Mouse (Mus musculus): ENCODE measurements around the gene Tbl1x.

Tbl1x gene

DNA sequence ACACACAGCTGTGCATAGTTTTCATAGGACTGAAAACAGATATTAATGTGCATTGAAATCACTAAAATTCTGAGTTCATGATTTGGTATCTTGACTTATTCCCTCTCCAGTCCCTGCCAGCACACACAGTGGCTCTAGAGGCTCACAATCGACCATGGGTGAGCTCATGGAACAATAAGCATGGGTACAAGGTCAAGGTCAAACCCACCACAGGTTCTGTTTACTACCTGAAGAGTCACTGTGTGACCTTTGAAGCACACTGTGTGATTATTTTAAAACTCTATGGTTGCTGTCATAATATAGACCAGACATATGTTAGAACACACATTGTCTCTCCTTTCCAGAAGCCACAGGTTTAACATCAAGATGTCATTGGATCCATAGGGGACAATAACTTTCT is 96.7 kb downstream of the Tbl1x start:
- no peak for DNase-seq (ENCODE audit: extremely low spot score, low read depth, low spot score)

GRCm38 (mm10) chrX:77608947-77609703 is 98.3 kb downstream of the Tbl1x start:
- DNase-seq (ENCODE audit: extremely low spot score, low read depth, low spot score): no peak

DNA sequence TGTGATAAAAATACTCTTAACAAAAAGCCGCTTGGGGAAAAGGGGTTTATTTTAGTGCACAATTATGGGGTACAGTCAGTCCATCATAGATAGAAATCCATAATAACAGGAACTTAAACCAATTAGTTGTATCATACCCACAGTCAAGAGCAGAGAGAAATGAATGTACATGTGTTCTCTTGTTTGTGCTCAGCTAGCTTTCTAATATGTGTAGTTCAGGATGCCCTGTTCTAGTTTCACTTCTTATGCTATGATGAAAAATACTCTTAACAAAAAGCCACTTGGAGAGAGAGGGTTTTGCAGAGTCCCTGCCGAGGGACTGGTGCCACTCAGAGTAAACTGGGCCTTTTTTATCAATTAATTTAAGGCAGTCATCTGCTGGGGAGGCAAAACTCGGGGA is 101.1 kb downstream of the Tbl1x start:
- DNase-seq (ENCODE audit: extremely low spot score, low read depth, low spot score): no peak

GRCm38 (mm10) chrX:77613041-77613440 is 102.2 kb downstream of the Tbl1x start:
- DNase-seq (ENCODE audit: extremely low spot score, low read depth, low spot score): no peak

DNA sequence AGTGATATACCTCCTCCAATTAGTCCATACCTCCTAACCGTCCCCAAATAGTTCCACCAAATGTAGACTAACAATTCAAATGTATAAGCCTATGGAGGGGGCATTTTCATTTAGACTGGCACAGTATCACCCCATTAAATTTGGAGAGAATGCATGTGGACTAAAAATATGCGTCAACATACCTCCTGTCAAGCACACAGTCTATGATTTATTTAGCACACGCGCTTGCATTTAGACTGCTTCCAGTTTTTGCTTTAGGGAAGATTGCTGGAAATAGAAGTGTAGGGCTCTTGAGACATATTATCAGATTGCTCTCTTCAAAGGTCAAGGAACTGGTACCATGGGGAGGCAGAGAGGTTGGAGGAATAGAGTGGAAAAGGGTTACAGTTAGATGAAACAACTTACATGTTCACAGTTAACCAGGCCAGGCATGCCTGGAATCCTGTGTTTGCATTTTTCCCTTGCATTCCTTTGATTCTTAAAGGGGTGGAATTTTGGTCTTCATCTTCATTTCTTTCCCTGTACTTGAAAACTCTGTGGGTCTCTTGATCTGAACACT is 105.0 kb downstream of the Tbl1x start:
- DNase-seq (ENCODE audit: extremely low spot score, low read depth, low spot score): no peak

- DNase-seq (ENCODE audit: extremely low spot score, low read depth, low spot score): no peak
These were observed 106.7 kb downstream of the Tbl1x start for GRCm38 (mm10) chrX:77617368-77618144.

GRCm38 (mm10) chrX:77630439-77630838 is 119.6 kb downstream of the Tbl1x start:
- no peak for DNase-seq (ENCODE audit: extremely low spot score, low read depth, low spot score)

GRCm38 (mm10) chrX:77636499-77636898 is 125.7 kb downstream of the Tbl1x start:
- DNase-seq (ENCODE audit: extremely low spot score, low read depth, low spot score): no peak

- peak; percentile 3 for DNase-seq (ENCODE audit: extremely low spot score, low read depth, low spot score)
These were observed 127.3 kb downstream of the Tbl1x start for GRCm38 (mm10) chrX:77638076-77638475.

DNA sequence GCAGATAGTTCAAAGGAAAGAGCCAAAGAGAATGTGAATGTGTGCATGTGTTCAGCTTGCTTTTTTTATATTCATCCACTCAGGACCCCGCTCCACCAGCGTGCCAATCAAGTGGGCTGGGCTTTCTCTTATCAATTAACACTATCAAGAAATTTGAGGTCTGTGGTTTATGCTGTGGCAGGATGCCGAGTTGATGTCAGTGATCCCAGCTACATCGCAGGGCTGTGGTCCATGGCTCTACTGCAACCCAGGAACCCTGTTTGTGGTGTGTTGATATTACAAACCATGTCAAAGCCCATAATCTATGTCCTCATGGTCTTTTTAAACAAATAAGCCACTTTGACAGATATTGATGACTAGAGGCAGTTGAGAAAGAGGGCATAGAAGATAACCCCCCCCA is 129.5 kb downstream of the Tbl1x start:
- no peak for DNase-seq (ENCODE audit: extremely low spot score, low read depth, low spot score)

DNA sequence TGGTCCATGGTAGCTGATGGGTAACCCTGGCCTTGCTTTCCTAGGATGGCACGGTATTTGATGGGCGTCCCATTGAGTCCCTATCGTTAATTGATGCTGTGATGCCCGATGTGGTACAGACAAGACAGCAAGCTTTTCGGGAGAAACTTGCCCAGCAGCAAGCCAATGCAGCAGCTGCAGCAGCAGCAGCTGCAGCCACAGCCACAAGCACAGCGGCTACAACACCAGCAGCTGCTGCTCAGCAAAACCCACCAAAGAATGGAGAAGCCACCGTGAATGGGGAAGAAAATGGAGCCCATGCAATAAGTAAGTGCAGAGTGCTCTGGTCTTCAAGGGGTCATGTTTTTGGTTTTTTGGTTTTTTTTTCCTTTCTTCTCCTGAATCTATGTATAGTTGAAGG is 135.4 kb downstream of the Tbl1x start:
- no peak for DNase-seq (ENCODE audit: extremely low spot score, low read depth, low spot score)

DNA sequence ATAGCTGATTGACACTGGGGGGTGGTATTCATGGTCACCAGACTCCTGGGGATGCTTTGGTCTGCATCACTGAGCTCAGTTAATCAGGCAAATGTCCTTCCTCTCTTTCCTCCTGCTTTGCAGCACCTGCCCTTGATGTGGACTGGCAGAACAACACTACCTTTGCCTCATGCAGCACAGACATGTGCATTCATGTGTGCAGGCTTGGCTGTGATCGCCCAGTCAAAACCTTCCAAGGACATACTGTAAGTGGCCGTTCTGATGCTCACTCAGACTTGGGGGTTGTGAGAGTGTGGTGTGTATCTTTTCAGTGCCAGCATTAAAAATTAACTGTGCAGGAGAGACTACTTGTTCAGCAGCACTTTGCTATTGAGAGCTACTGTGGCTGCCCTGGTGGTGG is 139.4 kb downstream of the Tbl1x start:
- no peak for DNase-seq (ENCODE audit: extremely low spot score, low read depth, low spot score)

GRCm38 (mm10) chrX:77662030-77662429 is 151.2 kb downstream of the Tbl1x start:
- no peak for DNase-seq (ENCODE audit: extremely low spot score, low read depth, low spot score)

DNA sequence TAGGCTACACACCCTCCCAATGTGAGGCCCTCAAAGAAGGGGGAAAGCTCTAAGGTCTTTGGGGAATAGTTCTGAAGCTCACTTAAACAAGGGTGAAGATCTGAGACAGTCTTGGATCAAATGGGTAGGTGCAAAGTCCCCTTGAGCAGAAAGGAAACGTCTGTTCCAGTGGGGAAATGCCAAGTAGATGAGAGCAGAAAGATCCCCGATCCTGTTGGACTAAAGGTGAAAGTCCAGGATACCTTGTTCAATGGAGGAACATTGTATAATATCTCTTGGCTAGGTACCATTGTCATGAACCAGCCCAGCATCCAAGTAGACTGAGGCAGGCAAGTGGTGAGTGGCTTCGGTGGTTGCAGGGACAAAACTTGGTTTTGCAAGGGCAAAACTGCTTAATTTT is 152.5 kb downstream of the Tbl1x start:
- no peak for DNase-seq (ENCODE audit: extremely low spot score, low read depth, low spot score)

DNA sequence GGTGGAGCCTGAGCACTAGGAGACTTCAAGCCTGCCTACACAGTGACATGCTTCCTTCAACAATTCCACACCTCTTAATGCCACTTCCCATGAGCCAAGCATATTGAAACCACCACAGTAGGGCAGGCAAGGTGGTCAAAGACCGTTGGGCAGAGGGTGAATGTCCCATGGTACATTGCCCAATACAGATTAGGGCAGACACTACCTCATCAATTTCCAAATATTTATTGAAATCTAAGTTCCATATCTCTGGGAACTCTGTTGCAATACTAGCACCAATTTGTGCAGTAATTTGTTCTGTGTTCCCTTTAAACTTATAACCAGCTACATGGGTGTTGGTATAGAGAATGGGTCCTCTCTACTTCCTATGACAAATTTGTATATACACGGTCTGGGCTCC is 154.2 kb downstream of the Tbl1x start:
- no peak for DNase-seq (ENCODE audit: extremely low spot score, low read depth, low spot score)

DNA sequence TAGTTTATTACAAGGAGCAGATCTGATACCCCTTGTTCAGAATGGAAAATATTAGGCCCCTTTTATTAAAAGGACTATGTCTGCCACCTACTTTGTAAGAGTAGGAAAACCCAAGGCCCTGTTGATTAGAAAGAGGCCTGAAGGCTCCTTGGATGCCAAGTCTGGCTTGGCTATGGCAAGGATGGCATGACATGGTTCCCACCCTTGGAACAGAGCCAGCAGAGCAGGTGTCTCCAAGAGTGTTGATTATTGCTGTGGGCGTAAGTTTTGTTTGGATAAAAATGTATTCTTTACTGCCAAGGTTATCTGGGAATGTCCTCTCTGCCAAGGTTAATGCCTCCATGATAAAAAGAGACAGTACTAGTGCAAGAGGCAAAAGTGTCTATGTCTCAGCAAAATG is 156.1 kb downstream of the Tbl1x start:
- DNase-seq (ENCODE audit: extremely low spot score, low read depth, low spot score): no peak

DNA sequence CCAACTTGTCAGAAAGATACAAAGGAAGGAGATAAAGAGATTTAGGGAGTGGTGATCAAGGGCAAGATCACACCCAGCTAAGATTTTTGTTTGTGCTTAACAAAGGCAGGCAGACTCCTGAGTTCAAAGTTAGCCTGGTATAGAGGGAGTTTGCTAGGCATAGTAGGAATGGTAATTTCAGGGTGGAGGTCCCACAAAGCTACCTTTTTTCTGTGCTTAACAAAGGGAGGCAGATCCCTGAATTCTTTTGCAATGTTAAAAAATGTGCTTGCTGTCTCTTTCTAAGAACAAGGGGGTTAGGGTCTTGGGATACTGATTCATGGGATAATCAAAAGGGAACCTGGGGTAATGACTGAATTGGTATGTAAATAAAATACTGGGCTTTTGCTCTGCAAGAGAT is 156.6 kb downstream of the Tbl1x start:
- DNase-seq (ENCODE audit: extremely low spot score, low read depth, low spot score): no peak

DNA sequence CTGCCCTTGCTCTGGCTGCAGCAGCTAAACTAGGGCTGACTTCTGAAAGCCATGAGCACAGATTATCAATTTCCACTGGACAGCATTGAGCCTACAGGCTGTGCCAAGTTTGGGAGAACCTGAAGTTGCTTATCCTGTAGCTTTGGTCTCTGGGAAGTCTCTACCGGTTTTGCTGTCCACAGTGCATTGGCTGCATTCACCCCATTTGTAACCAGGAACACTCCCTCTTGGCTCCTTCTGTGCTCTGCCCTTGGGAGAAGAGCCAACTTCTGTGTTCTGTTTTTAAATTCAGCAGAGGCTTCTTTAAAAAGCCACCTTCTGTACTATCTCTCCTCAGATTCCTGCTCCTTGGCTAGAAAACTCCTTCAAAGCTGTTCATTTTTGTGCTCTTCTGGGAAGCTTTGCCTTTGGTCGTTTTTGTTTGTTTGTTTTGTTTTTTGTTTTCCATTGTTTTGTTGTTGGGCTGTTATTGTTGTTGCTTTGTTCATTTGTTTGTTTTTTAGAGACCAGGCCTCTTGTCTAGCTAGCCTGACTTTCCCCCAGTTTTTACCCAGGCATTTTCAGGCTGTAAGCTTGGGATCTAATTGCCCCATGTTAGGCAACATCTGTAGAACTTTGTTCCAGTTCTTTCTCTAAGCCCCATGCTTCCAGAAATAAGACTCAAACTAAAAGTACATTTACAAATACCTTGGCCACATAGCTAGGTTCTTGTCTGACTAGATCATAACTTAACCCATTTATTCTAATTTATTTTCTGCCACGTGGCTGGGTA is 159.2 kb downstream of the Tbl1x start:
- DNase-seq (ENCODE audit: extremely low spot score, low read depth, low spot score): no peak

Data from hindlimb bud, embryonic 11.5 days (tissue).